9 mouse cellular contexts compared by ENCODE assay signal in genomic region chr7:127677077-127677476, GRCm38 (mm10). TPM values are rescaled to one million over a fixed set of nuclear protein-coding genes. Genes with fewer than 3 reads are reported as not detected.
DNase-seq lines count a peak whose midpoint lies in the region; ATAC-seq and TF ChIP-seq lines count a peak whose summit lies in the region.
"Had no signal": no experiment of that assay in that cellular context is flagged by ENCODE, and none has a peak within 500 bp of the region (broad histone marks: within the 10 kb centered on the region; RNA-seq: fewer than 3 reads in every experiment).

No protein-coding gene starts in this region.

- no peak overlapping the region for H3K9ac ChIP-seq in hindbrain, embryonic 13.5 days
- H3K9ac ChIP-seq in liver, embryonic 14.5 days (replicated peaks) = no peak overlapping the region
- H3K9ac ChIP-seq: liver, embryonic 15.5 days had no signal

- peaks cover 14% of the 10 kb centered on the region; the same call in 1 of the 2 replicates for H3K36me3 ChIP-seq in hindbrain, embryonic 10.5 days
- peaks cover 11% of the 10 kb centered on the region for H3K36me3 ChIP-seq in hindbrain, embryonic 13.5 days
- no peaks in the 10 kb centered on the region for H3K36me3 ChIP-seq in liver, embryonic 14.5 days (replicated peaks; ENCODE audit: control insufficient read depth, insufficient read depth, low read depth)
- H3K36me3 ChIP-seq: liver, embryonic 15.5 days had no signal

- H3K4me2 ChIP-seq in hindbrain, embryonic 13.5 days = no peak overlapping the region
- H3K4me2 ChIP-seq in liver, embryonic 14.5 days (ENCODE audit: low read depth) = no peak overlapping the region
- H3K4me2 ChIP-seq: liver, embryonic 15.5 days had no signal

- no peak for ATAC-seq in hindbrain, embryonic 13.5 days (ENCODE audit: low FRiP score)
- no peak for ATAC-seq in liver, embryonic 14.5 days (ENCODE audit: insufficient read depth)

- H3K4me1 ChIP-seq in hindbrain, embryonic 10.5 days (replicated peaks) = 0 out of 2 replicates have a peak, but pooled peaks cover 6% of the 10 kb centered on the region
- peaks cover 5% of the 10 kb centered on the region for H3K4me1 ChIP-seq in hindbrain, embryonic 13.5 days (replicated peaks)
- H3K4me1 ChIP-seq in liver, embryonic 14.5 days (replicated peaks; ENCODE audit: control insufficient read depth in 2 of 2, insufficient read depth in 2 of 2, low read length in 1 of 2) = peaks cover 3 to 5% of the 10 kb centered on the region in 2 experiments; a peak in 2 of 4 replicates

- TF ChIP-seq CTCF in liver, embryonic 14.5 days (IDR thresholded peaks at IDR 0.05; ENCODE audit: low read depth) = peak; percentile 97

- H3K27me3 ChIP-seq in hindbrain, embryonic 10.5 days (ENCODE audit: insufficient read depth, poor library complexity, severe bottlenecking) = no peaks in the 10 kb centered on the region
- no peaks in the 10 kb centered on the region for H3K27me3 ChIP-seq in hindbrain, embryonic 13.5 days
- H3K27me3 ChIP-seq in liver, embryonic 14.5 days (ENCODE audit: control insufficient read depth, insufficient read depth, low read length) = no peaks in the 10 kb centered on the region
- H3K27me3 ChIP-seq: liver, embryonic 15.5 days had no signal

- no peak overlapping the region for H3K4me3 ChIP-seq in hindbrain, embryonic 10.5 days
- no peak overlapping the region for H3K4me3 ChIP-seq in hindbrain, embryonic 13.5 days
- H3K4me3 ChIP-seq in liver, embryonic 14.5 days (ENCODE audit: insufficient read depth in 1 of 2, low read depth in 2 of 2, low read length in 2 of 2) = no peak overlapping the region
- H3K4me3 ChIP-seq: liver, embryonic 15.5 days had no signal

- WGBS in hindbrain, embryonic 10.5 days = 64% methylated on average over 6 of the region's 6 CpGs
- WGBS in hindbrain, embryonic 13.5 days = 69% methylated on average over 6 of the region's 6 CpGs
- WGBS in liver, embryonic 14.5 days (ENCODE audit: insufficient replicate concordance) = 38% methylated on average over 6 of the region's 6 CpGs

- DNase-seq in hindbrain, embryonic 10.5 days (ENCODE audit: low spot score) = peak; percentile 55
- DNase-seq in B cell, adult 2 months = peak; percentile 78 to 81
- DNase-seq in T-cell, adult 2 months (ENCODE audit: low spot score) = peak; percentile 61
- peak; percentile 70 for DNase-seq in embryo, embryonic 10 days (ENCODE audit: low spot score)
- peak in 2 of 3 experiments; percentile 33 to 45 for DNase-seq in liver, embryonic 14.5 days (ENCODE audit: low read depth in 3 of 3, low spot score in 3 of 3)
- DNase-seq in spleen, postnatal 10 days (ENCODE audit: low spot score in 2 of 2) = peak; percentile 67 to 84
- DNase-seq in yolk sac, embryonic 10.5 days (ENCODE audit: low spot score) = no peak

- TF ChIP-seq EP300 in liver, embryonic 14.5 days (IDR thresholded peaks at IDR 0.05; ENCODE audit: low read depth) = no peak

- H3K27ac ChIP-seq in hindbrain, embryonic 10.5 days = no peak overlapping the region
- H3K27ac ChIP-seq in hindbrain, embryonic 13.5 days = no peak overlapping the region
- H3K27ac ChIP-seq in liver, embryonic 14.5 days = no peak overlapping the region
- H3K27ac ChIP-seq: liver, embryonic 15.5 days had no signal

- H3K9me3 ChIP-seq in hindbrain, embryonic 10.5 days = no peaks in the 10 kb centered on the region
- H3K9me3 ChIP-seq in hindbrain, embryonic 13.5 days = no peaks in the 10 kb centered on the region
- no peaks in the 10 kb centered on the region for H3K9me3 ChIP-seq in liver, embryonic 14.5 days (ENCODE audit: control insufficient read depth, low read length)
- H3K9me3 ChIP-seq: liver, embryonic 15.5 days had no signal

RNA-seq across cellular contexts. Expression of gene Bcl7c, which starts 31.7 kb away (rescaled TPM):
- polyA plus RNA-seq in hindbrain, embryonic 10.5 days (2016; fragmentation: Nextera tagmentation; extraction: Ambion mirVana) = 55.9 and 56.6 TPM in 2 replicates
- polyA plus RNA-seq in hindbrain, embryonic 13.5 days (2015; fragmentation: Nextera tagmentation; extraction: Ambion mirVana) = 47.0 and 50.8 TPM in 2 replicates
- polyA plus RNA-seq in liver, embryonic 14.5 days (2012; rRNA removed) = 11.6 and 12.5 TPM in 2 replicates
- 21.7 and 27.9 TPM in 2 replicates for polyA plus RNA-seq in liver, embryonic 14.5 days (2014; fragmentation: Nextera tagmentation; extraction: Ambion mirVana)

RNA-seq across cellular contexts. Expression of gene Ctf1, which starts 35.5 kb away (rescaled TPM):
- polyA plus RNA-seq in hindbrain, embryonic 10.5 days (2016; fragmentation: Nextera tagmentation; extraction: Ambion mirVana) = 5.1 and 5.8 TPM in 2 replicates
- polyA plus RNA-seq in hindbrain, embryonic 13.5 days (2015; fragmentation: Nextera tagmentation; extraction: Ambion mirVana) = 2.8 and 3.3 TPM in 2 replicates
- 2.6 and 4.3 TPM in 2 replicates for polyA plus RNA-seq in liver, embryonic 14.5 days (2012; rRNA removed)
- 1.7 and 2.5 TPM in 2 replicates for polyA plus RNA-seq in liver, embryonic 14.5 days (2014; fragmentation: Nextera tagmentation; extraction: Ambion mirVana)

RNA-seq across cellular contexts. Expression of gene Ctf2, which starts 54.9 kb away (rescaled TPM):
- polyA plus RNA-seq in hindbrain, embryonic 10.5 days (2016; fragmentation: Nextera tagmentation; extraction: Ambion mirVana) = 0.26 and 0.37 TPM in 2 replicates
- polyA plus RNA-seq in hindbrain, embryonic 13.5 days (2015; fragmentation: Nextera tagmentation; extraction: Ambion mirVana) = 0.18 TPM in 1 of 2 replicates, not detected in the other
- not detected in 2 replicates for polyA plus RNA-seq in liver, embryonic 14.5 days (2012; rRNA removed)
- 0.05 and 0.15 TPM in 2 replicates for polyA plus RNA-seq in liver, embryonic 14.5 days (2014; fragmentation: Nextera tagmentation; extraction: Ambion mirVana)
